Mouse (Mus musculus) testis, adult 2 months (tissue): ENCODE results near the gene Tedc1.

Experiments used
- CTCF ChIP-seq: fragments of 200-500 bp; IDR thresholded peaks from 2 replicates; pipeline ENCODE4 v1.5.1; 2012; ENCODE audit warnings: low read depth, mild to moderate bottlenecking, inconsistent platforms, low read length, moderate library complexity; ENCODE audit not compliant: control insufficient read depth, insufficient read depth, insufficient replicate concordance
- POLR2A ChIP-seq: fragments of 200-500 bp; IDR thresholded peaks from 2 replicates; pipeline ENCODE4 v1.6.1; 2012; ENCODE audit warnings: low read depth, mild to moderate bottlenecking, inconsistent platforms, low read length, moderate library complexity; ENCODE audit not compliant: control insufficient read depth

DNA sequence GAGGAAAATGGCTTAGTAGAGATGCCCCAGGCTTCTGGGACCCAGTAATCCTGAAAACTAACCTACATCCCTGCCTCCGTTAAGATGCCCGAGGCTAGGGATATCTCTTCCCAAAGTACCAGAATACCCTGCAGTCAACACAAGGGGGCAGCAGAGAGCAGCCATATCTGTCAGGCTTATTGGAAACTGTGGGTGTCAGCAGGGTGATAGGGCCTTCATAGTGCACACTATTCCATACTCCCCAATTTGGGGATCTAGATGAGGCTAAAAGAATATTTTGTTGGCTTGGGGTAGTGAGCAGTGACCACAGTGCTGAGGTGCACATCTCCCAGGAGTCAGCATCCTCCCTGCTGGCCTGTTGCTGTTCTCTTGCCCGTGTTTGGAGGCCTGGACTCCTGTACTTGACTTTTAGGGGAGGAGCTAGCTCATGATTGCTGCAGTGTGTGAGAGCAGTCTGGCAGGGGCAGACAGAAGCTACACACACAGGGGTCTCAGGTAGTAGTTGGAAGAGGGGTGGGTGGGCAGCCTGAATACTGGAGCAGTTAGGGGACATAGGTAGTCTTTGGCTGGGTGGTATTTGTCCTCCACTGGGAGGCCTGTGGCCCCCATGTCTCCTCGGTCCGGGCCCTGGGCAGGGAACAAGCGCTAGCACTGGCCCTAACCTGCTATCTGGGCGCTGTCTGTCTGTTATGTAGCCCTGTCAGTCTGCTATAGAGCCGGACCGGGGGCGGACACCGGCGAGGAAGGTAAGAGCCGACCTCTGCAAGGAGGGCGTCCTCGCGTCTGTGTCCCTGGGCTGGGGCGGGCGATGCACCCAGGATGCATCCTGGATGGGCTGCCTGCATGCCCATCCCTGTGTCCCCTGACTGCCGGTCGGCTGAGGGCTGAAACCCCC is 36.5 kb upstream of the Tedc1 start:
- TF ChIP-seq CTCF (peak; percentile 59; the same call in 1 of the 2 replicates), POLR2A (no peak)
